Mouse (Mus musculus): Measurements from ENCODE around the gene Nos1ap. TPM values are rescaled to one million over a fixed set of nuclear protein-coding genes. Genes with fewer than 3 reads are reported as not detected.

Nos1ap gene
- polyA plus RNA-seq, 1 experiment from 2014 or later, result 19.1 TPM

GRCm38 (mm10) chr1:170579476-170579875 is 10.2 kb downstream of the Nos1ap start:
- no peak overlapping the region for H3K9ac ChIP-seq (replicated peaks; ENCODE audit: low read depth, low read length)
- H3K4me2 ChIP-seq (ENCODE audit: low read depth, low read length), result no peak overlapping the region
- no peaks in the 10 kb centered on the region for H3K27me3 ChIP-seq (ENCODE audit: control insufficient read depth, insufficient read depth, low read length)
- no peaks in the 10 kb centered on the region for H3K9me3 ChIP-seq (ENCODE audit: control insufficient read depth, low read length)
- 96% methylated on average over 5 of the region's 5 CpGs for WGBS
- H3K4me3 ChIP-seq (ENCODE audit: low read depth, low read length), result no peak overlapping the region
- no peaks in the 10 kb centered on the region for H3K4me1 ChIP-seq (ENCODE audit: control insufficient read depth, insufficient read depth, low read length)
- H3K27ac ChIP-seq (ENCODE audit: low read depth, low read length), result no peak overlapping the region
- no peaks in the 10 kb centered on the region for H3K36me3 ChIP-seq (ENCODE audit: control insufficient read depth, insufficient read depth, low read length)
- ATAC-seq (ENCODE audit: low read depth), result no peak

GRCm38 (mm10) chr1:170579063-170579462 is 10.6 kb downstream of the Nos1ap start:
- no peaks in the 10 kb centered on the region for H3K4me1 ChIP-seq (ENCODE audit: control insufficient read depth, insufficient read depth, low read length)
- no peak overlapping the region for H3K27ac ChIP-seq (ENCODE audit: low read depth, low read length)
- no peaks in the 10 kb centered on the region for H3K9me3 ChIP-seq (ENCODE audit: control insufficient read depth, low read length)
- no peak overlapping the region for H3K4me3 ChIP-seq (ENCODE audit: low read depth, low read length)
- no peaks in the 10 kb centered on the region for H3K27me3 ChIP-seq (ENCODE audit: control insufficient read depth, insufficient read depth, low read length)
- 92% methylated on average over 4 of the region's 4 CpGs for WGBS
- no peak overlapping the region for H3K4me2 ChIP-seq (ENCODE audit: low read depth, low read length)
- ATAC-seq (ENCODE audit: low read depth), result no peak
- H3K9ac ChIP-seq (replicated peaks; ENCODE audit: low read depth, low read length), result no peak overlapping the region
- H3K36me3 ChIP-seq (ENCODE audit: control insufficient read depth, insufficient read depth, low read length), result no peaks in the 10 kb centered on the region

- Histone ChIP-seq H3K4me1 (ENCODE audit: control insufficient read depth, insufficient read depth, low read length) (no peaks in the 10 kb centered on the region), H3K27ac (ENCODE audit: low read depth, low read length) (no peak overlapping the region), H3K9me3 (ENCODE audit: control insufficient read depth, low read length) (no peaks in the 10 kb centered on the region), H3K4me3 (ENCODE audit: low read depth, low read length) (no peak overlapping the region), H3K9ac (replicated peaks; ENCODE audit: low read depth, low read length) (no peak overlapping the region), H3K36me3 (ENCODE audit: control insufficient read depth, insufficient read depth, low read length) (no peaks in the 10 kb centered on the region), H3K27me3 (ENCODE audit: control insufficient read depth, insufficient read depth, low read length) (no peaks in the 10 kb centered on the region), H3K4me2 (ENCODE audit: low read depth, low read length) (no peak overlapping the region)
- peak; percentile 45; the same call in 1 of the 2 replicates for ATAC-seq (ENCODE audit: low read depth)
- 19% methylated on average over 6 of the region's 6 CpGs for WGBS
Observed at GRCm38 (mm10) chr1:170576728-170577065, 13.0 kb downstream of the Nos1ap start.

GRCm38 (mm10) chr1:170576012-170576727 is 13.5 kb downstream of the Nos1ap start:
- Histone ChIP-seq H3K27ac (ENCODE audit: low read depth, low read length) (no peak overlapping the region), H3K4me2 (ENCODE audit: low read depth, low read length) (no peak overlapping the region), H3K4me1 (ENCODE audit: control insufficient read depth, insufficient read depth, low read length) (no peaks in the 10 kb centered on the region), H3K27me3 (ENCODE audit: control insufficient read depth, insufficient read depth, low read length) (no peaks in the 10 kb centered on the region), H3K9me3 (ENCODE audit: control insufficient read depth, low read length) (no peaks in the 10 kb centered on the region), H3K36me3 (ENCODE audit: control insufficient read depth, insufficient read depth, low read length) (no peaks in the 10 kb centered on the region), H3K9ac (replicated peaks; ENCODE audit: low read depth, low read length) (no peak overlapping the region), H3K4me3 (ENCODE audit: low read depth, low read length) (no peak overlapping the region)
- ATAC-seq (ENCODE audit: low read depth), result peak; percentile 47
- 47% methylated on average over 6 of the region's 6 CpGs for WGBS

- no peak overlapping the region for H3K27ac ChIP-seq (ENCODE audit: low read depth, low read length)
- no peak for ATAC-seq (ENCODE audit: low read depth)
- H3K4me1 ChIP-seq (ENCODE audit: control insufficient read depth, insufficient read depth, low read length), result no peaks in the 10 kb centered on the region
- H3K27me3 ChIP-seq (ENCODE audit: control insufficient read depth, insufficient read depth, low read length), result no peaks in the 10 kb centered on the region
- H3K9ac ChIP-seq (replicated peaks; ENCODE audit: low read depth, low read length), result no peak overlapping the region
- no peak overlapping the region for H3K4me2 ChIP-seq (ENCODE audit: low read depth, low read length)
- no peaks in the 10 kb centered on the region for H3K9me3 ChIP-seq (ENCODE audit: control insufficient read depth, low read length)
- no peak overlapping the region for H3K4me3 ChIP-seq (ENCODE audit: low read depth, low read length)
- H3K36me3 ChIP-seq (ENCODE audit: control insufficient read depth, insufficient read depth, low read length), result no peaks in the 10 kb centered on the region
- 84% methylated on average over 7 of the region's 7 CpGs for WGBS
Observed at GRCm38 (mm10) chr1:170573117-170573516, 16.5 kb downstream of the Nos1ap start.

GRCm38 (mm10) chr1:170566969-170567368 is 22.7 kb downstream of the Nos1ap start:
- WGBS, result 91% methylated on average over 4 of the region's 4 CpGs
- Histone ChIP-seq H3K9me3 (ENCODE audit: control insufficient read depth, low read length) (no peaks in the 10 kb centered on the region), H3K27ac (ENCODE audit: low read depth, low read length) (no peak overlapping the region), H3K36me3 (ENCODE audit: control insufficient read depth, insufficient read depth, low read length) (no peaks in the 10 kb centered on the region), H3K4me3 (ENCODE audit: low read depth, low read length) (no peak overlapping the region), H3K9ac (replicated peaks; ENCODE audit: low read depth, low read length) (no peak overlapping the region), H3K27me3 (ENCODE audit: control insufficient read depth, insufficient read depth, low read length) (no peaks in the 10 kb centered on the region), H3K4me2 (ENCODE audit: low read depth, low read length) (no peak overlapping the region), H3K4me1 (ENCODE audit: control insufficient read depth, insufficient read depth, low read length) (no peaks in the 10 kb centered on the region)
- no peak for ATAC-seq (ENCODE audit: low read depth)

- WGBS, result 99% methylated on average over 2 of the region's 2 CpGs
- Histone ChIP-seq H3K4me3 (ENCODE audit: low read depth, low read length) (no peak overlapping the region), H3K9ac (replicated peaks; ENCODE audit: low read depth, low read length) (no peak overlapping the region), H3K4me1 (ENCODE audit: control insufficient read depth, insufficient read depth, low read length) (no peaks in the 10 kb centered on the region), H3K9me3 (ENCODE audit: control insufficient read depth, low read length) (no peaks in the 10 kb centered on the region), H3K27me3 (ENCODE audit: control insufficient read depth, insufficient read depth, low read length) (no peaks in the 10 kb centered on the region), H3K4me2 (ENCODE audit: low read depth, low read length) (no peak overlapping the region), H3K27ac (ENCODE audit: low read depth, low read length) (no peak overlapping the region), H3K36me3 (ENCODE audit: control insufficient read depth, insufficient read depth, low read length) (no peaks in the 10 kb centered on the region)
- no peak for ATAC-seq (ENCODE audit: low read depth)
Observed at GRCm38 (mm10) chr1:170566538-170566937, 23.1 kb downstream of the Nos1ap start.

- no peak for ATAC-seq (ENCODE audit: low read depth)
- H3K27me3 ChIP-seq (ENCODE audit: control insufficient read depth, insufficient read depth, low read length), result no peaks in the 10 kb centered on the region
- H3K9me3 ChIP-seq (ENCODE audit: control insufficient read depth, low read length), result no peaks in the 10 kb centered on the region
- H3K4me3 ChIP-seq (ENCODE audit: low read depth, low read length), result no peak overlapping the region
- H3K9ac ChIP-seq (replicated peaks; ENCODE audit: low read depth, low read length), result no peak overlapping the region
- no peaks in the 10 kb centered on the region for H3K4me1 ChIP-seq (ENCODE audit: control insufficient read depth, insufficient read depth, low read length)
- no peaks in the 10 kb centered on the region for H3K36me3 ChIP-seq (ENCODE audit: control insufficient read depth, insufficient read depth, low read length)
- H3K27ac ChIP-seq (ENCODE audit: low read depth, low read length), result no peak overlapping the region
- 92% methylated on average over 3 of the region's 3 CpGs for WGBS
- no peak overlapping the region for H3K4me2 ChIP-seq (ENCODE audit: low read depth, low read length)
Observed at GRCm38 (mm10) chr1:170564926-170565325, 24.7 kb downstream of the Nos1ap start.

- 69% methylated on average over 1 of the region's 1 CpGs for WGBS
- no peak overlapping the region for H3K9ac ChIP-seq (replicated peaks; ENCODE audit: low read depth, low read length)
- H3K9me3 ChIP-seq (ENCODE audit: control insufficient read depth, low read length), result no peaks in the 10 kb centered on the region
- H3K27me3 ChIP-seq (ENCODE audit: control insufficient read depth, insufficient read depth, low read length), result no peaks in the 10 kb centered on the region
- H3K27ac ChIP-seq (ENCODE audit: low read depth, low read length), result no peak overlapping the region
- no peak for ATAC-seq (ENCODE audit: low read depth)
- H3K4me3 ChIP-seq (ENCODE audit: low read depth, low read length), result no peak overlapping the region
- no peak overlapping the region for H3K4me2 ChIP-seq (ENCODE audit: low read depth, low read length)
- H3K36me3 ChIP-seq (ENCODE audit: control insufficient read depth, insufficient read depth, low read length), result no peaks in the 10 kb centered on the region
- no peaks in the 10 kb centered on the region for H3K4me1 ChIP-seq (ENCODE audit: control insufficient read depth, insufficient read depth, low read length)
Observed at GRCm38 (mm10) chr1:170562431-170562830, 27.2 kb downstream of the Nos1ap start.
